Mouse (Mus musculus) limb, embryonic 11.5 days (tissue): ENCODE data around the gene Chd1. TPM values are rescaled to one million over a fixed set of nuclear protein-coding genes. Genes with fewer than 3 reads are reported as not detected.
"Not testable (repeated sequence)": the region's sequence is repeated elsewhere in the genome, so short reads cannot be mapped to it uniquely, and the experiment has no call there.

Source experiments
- ATAC-seq: fragments of 200-750 bp; cut with Nextera tagmentation; 2 replicates; pipeline ENCODE4 v1.8.0; 2017; ENCODE audit warnings: low read depth; ENCODE audit not compliant: insufficient number of reproducible peaks, low FRiP score, low TSS enrichment
- DNase-seq: peaks from one replicate; pipeline ENCODE4 v3.0.0-alpha.2; 2015; ENCODE audit warnings: low spot score
- H3K27ac ChIP-seq: fragments of 300-500 bp; sonication (generic); replicated peaks from 2 replicates; pipeline ENCODE4 v1.5.1; 2014; ENCODE audit warnings: low read depth, mild to moderate bottlenecking, low read length
- H3K27me3 ChIP-seq: fragments of 300-500 bp; sonication (generic); 2 replicates; pipeline ENCODE4 v1.6.1; 2014; ENCODE audit warnings: mild to moderate bottlenecking, low read length, mixed read lengths; ENCODE audit not compliant: control insufficient read depth, insufficient read depth
- H3K36me3 ChIP-seq: fragments of 300-500 bp; sonication (generic); 2 replicates; pipeline ENCODE4 v1.6.1; 2014; ENCODE audit warnings: mild to moderate bottlenecking, low read length, moderate library complexity, mixed read lengths; ENCODE audit not compliant: control insufficient read depth, insufficient read depth
- H3K4me1 ChIP-seq: fragments of 300-500 bp; sonication (generic); 2 replicates; pipeline ENCODE4 v1.6.1; 2014; ENCODE audit warnings: low read length, mixed read lengths; ENCODE audit not compliant: control insufficient read depth, insufficient read depth
- H3K4me2 ChIP-seq: fragments of 300-500 bp; sonication (generic); 2 replicates; pipeline ENCODE4 v1.6.1; 2014; ENCODE audit warnings: low read depth, mild to moderate bottlenecking, moderate library complexity; ENCODE audit not compliant: severe bottlenecking
- H3K4me3 ChIP-seq: fragments of 300-500 bp; sonication (generic); 2 replicates; pipeline ENCODE4 v1.5.1; 2014; ENCODE audit warnings: low read depth, low read length
- H3K9ac ChIP-seq: fragments of 300-500 bp; sonication (generic); 2 replicates; pipeline ENCODE4 v1.6.1; 2014; ENCODE audit warnings: mild to moderate bottlenecking, low read length
- H3K9me3 ChIP-seq: fragments of 300-500 bp; sonication (generic); 2 replicates; pipeline ENCODE4 v1.6.1; 2016; ENCODE audit warnings: low read length; ENCODE audit not compliant: control insufficient read depth
- WGBS: fragments of 180-500 bp; shearing (Covaris S2); extraction: QIAGEN DNeasy Blood & Tissue Kit; methylation state at CpG from one replicate; pipeline ENCODE4 v1.1.7; 2014; 5-methylcytosine and 5-hydroxymethylcytosine counted together
- polyA plus RNA-seq: library from polyadenylated mRNA; unstranded; fragments of >200 nt; fragmentation: Nextera tagmentation; extraction: Ambion mirVana; gene quantifications from 2 replicates; pipeline ENCODE4 v1.2.1, GENCODE M21; 2014

Chd1 gene
- polyA plus RNA-seq, 1 experiment from 2014 or later: 49.0 TPM

- H3K4me2 ChIP-seq: no peak overlapping the region
- no peaks in the 10 kb centered on the region for H3K4me1 ChIP-seq
- ATAC-seq: no peak
- H3K9me3 ChIP-seq: no peaks in the 10 kb centered on the region
- peaks cover 23% of the 10 kb centered on the region for H3K36me3 ChIP-seq
- H3K4me3 ChIP-seq: no peak overlapping the region
- WGBS: 87% methylated on average over 11 of the region's 11 CpGs
- H3K27ac ChIP-seq: no peak overlapping the region
- DNase-seq: no peak
- H3K9ac ChIP-seq: no peak overlapping the region
- no peaks in the 10 kb centered on the region for H3K27me3 ChIP-seq
Measured at GRCm38 (mm10) chr17:15746696-15747095, 41.9 kb downstream of the Chd1 start.

DNA sequence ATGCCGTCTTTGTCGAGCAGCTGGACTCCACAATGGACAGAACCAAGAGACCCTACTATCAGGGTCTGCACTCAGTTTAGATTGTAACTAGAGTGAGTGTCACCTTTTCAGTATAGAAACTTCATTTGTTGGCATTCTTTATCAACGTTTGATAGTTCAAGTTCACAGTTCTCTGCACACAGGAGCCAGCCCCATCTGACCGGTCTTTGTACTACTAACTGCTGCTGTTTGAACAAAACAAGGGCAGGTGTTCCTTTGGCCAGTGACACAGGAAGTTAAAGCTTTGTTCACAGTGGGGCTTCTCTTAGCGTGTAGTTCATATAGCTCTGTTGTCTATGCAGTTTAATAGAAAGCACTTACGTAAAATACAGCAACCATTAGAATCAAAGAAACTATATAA lies 43.3 kb downstream of the Chd1 start:
- no peak for DNase-seq
- Histone ChIP-seq H3K27ac (no peak overlapping the region), H3K9me3 (no peaks in the 10 kb centered on the region), H3K9ac (no peak overlapping the region), H3K36me3 (peaks cover 23% of the 10 kb centered on the region), H3K4me1 (no peaks in the 10 kb centered on the region), H3K4me2 (no peak overlapping the region), H3K27me3 (no peaks in the 10 kb centered on the region), H3K4me3 (no peak overlapping the region)
- no peak for ATAC-seq
- 94% methylated on average over 6 of the region's 6 CpGs for WGBS

DNA sequence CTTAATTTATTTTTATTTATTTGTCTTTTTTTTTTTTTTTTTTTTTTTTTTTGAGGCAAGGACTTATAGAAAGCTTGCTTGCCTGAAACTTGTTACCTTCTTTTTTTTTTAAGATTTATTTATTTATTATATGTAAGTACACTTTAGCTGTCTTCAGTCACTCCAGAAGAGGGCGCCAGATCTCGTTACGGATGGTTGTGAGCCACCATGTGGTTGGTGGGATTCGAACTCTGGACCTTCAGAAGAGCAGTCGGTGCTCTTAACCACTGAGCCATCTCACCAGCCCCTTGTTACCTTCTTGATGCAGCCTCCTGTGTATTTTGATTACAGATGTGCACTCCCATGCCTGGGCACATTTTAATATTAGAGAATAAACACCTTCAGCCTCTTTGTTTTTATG lies 46.5 kb downstream of the Chd1 start:
- not testable (repeated sequence) for H3K4me1 ChIP-seq, ATAC-seq, H3K9ac ChIP-seq, H3K4me3 ChIP-seq, H3K4me2 ChIP-seq, H3K9me3 ChIP-seq, DNase-seq, H3K27ac ChIP-seq, H3K27me3 ChIP-seq
- WGBS: 91% methylated on average over 5 of the region's 5 CpGs
- peaks cover 22% of the 10 kb centered on the region; the same call in 1 of the 2 replicates for H3K36me3 ChIP-seq

DNA sequence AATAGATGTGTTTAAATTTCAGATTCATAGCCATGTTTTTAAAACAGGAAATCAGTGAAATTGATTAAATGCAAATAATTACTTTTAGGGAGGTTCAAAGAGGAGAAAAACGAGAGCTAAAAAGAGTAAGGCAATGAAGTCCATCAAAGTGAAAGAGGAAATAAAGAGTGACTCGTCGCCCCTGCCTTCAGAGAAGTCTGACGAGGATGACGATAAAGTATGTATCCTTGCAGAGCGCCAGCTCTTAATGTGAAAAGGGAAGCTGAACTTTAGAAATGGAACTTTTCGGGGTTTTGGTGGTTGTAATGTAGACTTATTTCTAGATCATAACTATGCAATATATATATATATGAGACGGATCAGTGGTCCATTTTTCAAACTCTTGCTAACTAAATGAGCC lies 56.4 kb downstream of the Chd1 start:
- no peak for DNase-seq
- no peaks in the 10 kb centered on the region for H3K9me3 ChIP-seq
- WGBS: 88% methylated on average over 8 of the region's 8 CpGs
- peaks cover 16% of the 10 kb centered on the region for H3K36me3 ChIP-seq
- no peak overlapping the region for H3K9ac ChIP-seq
- H3K27me3 ChIP-seq: no peaks in the 10 kb centered on the region
- no peak for ATAC-seq
- no peak overlapping the region for H3K4me2 ChIP-seq
- no peaks in the 10 kb centered on the region for H3K4me1 ChIP-seq
- H3K27ac ChIP-seq: no peak overlapping the region
- H3K4me3 ChIP-seq: no peak overlapping the region

GRCm38 (mm10) chr17:15769081-15769724 lies 64.4 kb downstream of the Chd1 start:
- Histone ChIP-seq H3K36me3 (peaks cover 21% of the 10 kb centered on the region), H3K9ac (no peak overlapping the region), H3K4me1 (no peaks in the 10 kb centered on the region), H3K4me2 (no peak overlapping the region), H3K4me3 (no peak overlapping the region), H3K9me3 (no peaks in the 10 kb centered on the region), H3K27ac (no peak overlapping the region), H3K27me3 (no peaks in the 10 kb centered on the region)
- DNase-seq (no peak), ATAC-seq (no peak)
- WGBS: 91% methylated on average over 7 of the region's 7 CpGs

GRCm38 (mm10) chr17:15773956-15774355 lies 69.2 kb downstream of the Chd1 start:
- H3K9me3 ChIP-seq: no peaks in the 10 kb centered on the region
- peaks cover 12% of the 10 kb centered on the region for H3K36me3 ChIP-seq
- no peak overlapping the region for H3K27ac ChIP-seq
- no peaks in the 10 kb centered on the region for H3K27me3 ChIP-seq
- no peak overlapping the region for H3K9ac ChIP-seq
- ATAC-seq (no peak), DNase-seq (no peak)
- H3K4me2 ChIP-seq: no peak overlapping the region
- no peaks in the 10 kb centered on the region for H3K4me1 ChIP-seq
- H3K4me3 ChIP-seq: no peak overlapping the region
- 85% methylated on average over 6 of the region's 6 CpGs for WGBS

GRCm38 (mm10) chr17:15774565-15775215 lies 69.9 kb downstream of the Chd1 start:
- no peak for DNase-seq
- Histone ChIP-seq H3K27me3 (no peaks in the 10 kb centered on the region), H3K4me1 (no peaks in the 10 kb centered on the region), H3K27ac (no peak overlapping the region), H3K4me3 (no peak overlapping the region), H3K9ac (no peak overlapping the region), H3K36me3 (peaks cover 8% of the 10 kb centered on the region), H3K9me3 (no peaks in the 10 kb centered on the region), H3K4me2 (no peak overlapping the region)
- WGBS: 86% methylated on average over 5 of the region's 5 CpGs
- no peak for ATAC-seq

GRCm38 (mm10) chr17:15776349-15776748 lies 71.6 kb downstream of the Chd1 start:
- Histone ChIP-seq H3K4me2 (no peak overlapping the region), H3K9ac (no peak overlapping the region), H3K4me3 (no peak overlapping the region), H3K27me3 (no peaks in the 10 kb centered on the region), H3K9me3 (no peaks in the 10 kb centered on the region), H3K27ac (no peak overlapping the region), H3K36me3 (peaks cover 2% of the 10 kb centered on the region; the same call in 1 of the 2 replicates), H3K4me1 (no peaks in the 10 kb centered on the region)
- DNase-seq (no peak), ATAC-seq (no peak)
- WGBS: 74% methylated on average over 5 of the region's 5 CpGs
